Mouse (Mus musculus): ENCODE data around the gene Cradd. TPM values are rescaled to one million over a fixed set of nuclear protein-coding genes. Genes with fewer than 3 reads are reported as not detected.

Cradd gene
- total RNA-seq, 2 experiments from 2014 or later = 10.5 to 12.0 TPM

GRCm38 (mm10) chr10:95191151-95191655, 132.7 kb downstream of the Cradd start:
- intact Hi-C loops (cut with DNase I; ENCODE audit: low total_unique reads) = no loop called here
- DNase-seq = no peak

GRCm38 (mm10) chr10:95189550-95190211, 134.3 kb downstream of the Cradd start:
- no peak for DNase-seq
- intact Hi-C loops (cut with DNase I; ENCODE audit: low total_unique reads) = no loop called here

- intact Hi-C loops (cut with DNase I; ENCODE audit: low total_unique reads) = no loop called here
- DNase-seq = no peak
Measured at GRCm38 (mm10) chr10:95184210-95184609, 139.7 kb downstream of the Cradd start.

- intact Hi-C loops (cut with DNase I; ENCODE audit: low total_unique reads) = no loop called here
- DNase-seq = peak; percentile 79
Measured at GRCm38 (mm10) chr10:95183051-95183450, 140.9 kb downstream of the Cradd start.

GRCm38 (mm10) chr10:95182405-95182804, 141.5 kb downstream of the Cradd start:
- no peak for DNase-seq
- intact Hi-C loops (cut with DNase I; ENCODE audit: low total_unique reads) = no loop called here

DNA sequence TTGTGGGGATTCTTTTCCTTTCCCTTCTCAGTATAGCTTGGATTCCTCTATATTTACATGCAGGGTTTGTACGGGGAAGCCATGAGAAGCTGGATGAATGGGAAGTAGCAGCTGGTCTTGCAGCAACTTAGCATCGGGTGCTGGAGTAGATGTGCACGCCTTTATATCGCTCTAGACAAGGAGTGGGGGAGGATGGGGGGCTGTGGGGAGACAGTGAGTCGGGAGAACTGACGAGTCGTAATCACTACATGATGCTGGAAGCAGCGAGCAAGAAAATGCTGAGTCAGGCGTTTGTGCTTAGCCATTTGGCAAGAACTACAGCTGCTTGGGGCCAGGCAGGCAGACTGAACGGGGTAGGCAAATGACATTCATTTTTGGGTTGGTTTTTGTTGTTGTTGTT, 142.4 kb downstream of the Cradd start:
- intact Hi-C loops (cut with DNase I; ENCODE audit: low total_unique reads) = no loop called here
- peak; percentile 42 for DNase-seq

DNA sequence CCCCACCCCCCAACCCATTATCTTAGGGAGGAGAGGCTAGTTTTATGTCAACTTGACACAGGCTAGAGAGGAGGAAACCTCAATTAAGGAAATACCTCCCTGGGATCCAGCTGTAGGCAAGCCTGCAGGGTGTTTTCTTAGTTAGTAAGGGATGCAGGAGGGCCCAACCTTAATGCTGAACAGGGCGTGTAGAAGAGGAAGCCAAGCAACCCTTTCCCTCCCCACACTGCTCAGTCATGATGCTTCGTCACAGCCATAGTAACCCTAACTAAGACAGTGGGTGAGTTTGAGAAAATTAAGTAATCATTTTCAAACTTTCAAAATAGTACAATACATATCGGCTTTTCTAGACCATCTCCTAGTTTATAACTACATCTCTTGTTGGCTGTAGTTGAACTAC, 143.0 kb downstream of the Cradd start:
- no peak for DNase-seq

DNA sequence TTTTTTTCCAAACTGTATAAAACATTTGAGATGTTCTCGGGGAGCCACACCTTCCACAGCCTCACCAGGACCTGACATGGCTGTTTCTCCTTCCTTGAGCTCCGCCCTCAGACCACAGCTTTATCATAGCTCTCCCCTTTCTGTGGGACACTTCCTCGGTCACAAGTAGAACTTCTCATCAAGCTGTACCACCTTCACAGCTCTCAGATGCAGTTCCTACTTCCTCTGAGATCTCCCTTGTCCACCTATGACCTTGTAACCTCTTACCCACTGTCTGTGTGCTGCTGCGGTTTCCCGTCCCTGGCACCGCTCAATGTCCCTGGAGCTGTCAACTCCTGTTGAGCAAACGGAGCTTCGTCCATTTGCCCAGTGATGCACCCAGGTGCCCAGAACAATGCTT, 143.8 kb downstream of the Cradd start:
- intact Hi-C loops (cut with DNase I; ENCODE audit: low total_unique reads) = no loop called here
- DNase-seq = no peak

More for the DNA sequence above, 143.0 kb downstream of the Cradd start:
- intact Hi-C loops (cut with DNase I; ENCODE audit: low total_unique reads) = no loop called here

- intact Hi-C loops (cut with DNase I; ENCODE audit: low total_unique reads) = no loop called here
- no peak for DNase-seq
Measured at GRCm38 (mm10) chr10:95178785-95179184, 145.1 kb downstream of the Cradd start.

- intact Hi-C loops (cut with DNase I; ENCODE audit: low total_unique reads) = no loop called here
- no peak for DNase-seq
Measured at GRCm38 (mm10) chr10:95175423-95176120, 148.4 kb downstream of the Cradd start.

DNA sequence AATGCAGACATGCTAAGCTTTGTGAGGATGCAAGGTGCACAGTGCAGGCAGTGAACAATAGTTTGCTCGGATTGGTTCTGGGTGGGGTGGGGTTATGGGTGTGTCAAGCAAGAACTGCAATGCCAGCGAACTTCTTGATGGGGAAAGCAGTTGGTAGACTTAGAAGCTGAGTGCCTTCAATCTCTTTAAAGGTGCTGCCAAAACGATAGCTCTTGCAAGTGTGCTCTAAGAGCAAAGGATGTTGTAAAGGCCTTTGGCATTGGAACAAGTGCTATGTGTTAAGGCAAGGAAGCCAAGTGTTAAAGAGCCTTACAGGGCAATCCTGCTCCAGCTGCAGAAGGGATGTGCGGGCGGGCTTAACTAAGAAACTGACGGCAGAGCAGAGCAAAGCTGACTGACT, 149.7 kb downstream of the Cradd start:
- no peak for DNase-seq
- intact Hi-C loops (cut with DNase I; ENCODE audit: low total_unique reads) = no loop called here

DNA sequence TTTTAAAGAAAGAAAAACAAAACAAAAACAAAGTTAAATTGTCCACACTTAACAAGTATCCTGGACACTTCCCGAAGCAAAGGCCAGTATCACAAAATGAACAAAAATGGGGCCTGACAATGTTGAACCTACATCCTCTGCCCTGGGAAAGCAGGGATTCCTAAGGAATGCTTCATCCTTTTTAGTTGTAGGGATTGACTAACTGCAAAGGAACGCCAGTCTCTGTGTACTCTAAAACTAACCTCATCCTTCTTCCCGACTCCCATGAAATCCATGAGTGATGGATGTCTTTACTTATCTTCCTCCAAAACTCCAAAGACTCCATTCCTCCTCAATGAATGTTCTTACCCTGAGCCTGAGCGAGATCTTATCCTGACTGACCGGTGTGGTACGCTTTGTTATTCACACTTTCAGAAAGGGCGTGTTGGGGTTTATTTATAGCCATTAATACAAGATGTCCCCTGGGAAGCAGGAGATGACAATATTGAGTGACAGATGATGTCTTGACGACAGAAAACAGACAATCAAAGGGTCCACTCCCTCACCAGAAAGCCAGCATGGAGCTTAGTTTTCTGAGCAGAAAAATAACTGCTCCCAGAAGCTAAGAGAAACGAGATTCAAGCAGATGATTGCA, 153.1 kb downstream of the Cradd start:
- intact Hi-C loops (cut with DNase I; ENCODE audit: low total_unique reads) = no loop called here

GRCm38 (mm10) chr10:95164949-95165348, 159.0 kb downstream of the Cradd start:
- intact Hi-C loops (cut with DNase I; ENCODE audit: low total_unique reads) = no loop called here
- no peak for DNase-seq

More for the DNA sequence above, 153.1 kb downstream of the Cradd start:
- DNase-seq = no peak

DNA sequence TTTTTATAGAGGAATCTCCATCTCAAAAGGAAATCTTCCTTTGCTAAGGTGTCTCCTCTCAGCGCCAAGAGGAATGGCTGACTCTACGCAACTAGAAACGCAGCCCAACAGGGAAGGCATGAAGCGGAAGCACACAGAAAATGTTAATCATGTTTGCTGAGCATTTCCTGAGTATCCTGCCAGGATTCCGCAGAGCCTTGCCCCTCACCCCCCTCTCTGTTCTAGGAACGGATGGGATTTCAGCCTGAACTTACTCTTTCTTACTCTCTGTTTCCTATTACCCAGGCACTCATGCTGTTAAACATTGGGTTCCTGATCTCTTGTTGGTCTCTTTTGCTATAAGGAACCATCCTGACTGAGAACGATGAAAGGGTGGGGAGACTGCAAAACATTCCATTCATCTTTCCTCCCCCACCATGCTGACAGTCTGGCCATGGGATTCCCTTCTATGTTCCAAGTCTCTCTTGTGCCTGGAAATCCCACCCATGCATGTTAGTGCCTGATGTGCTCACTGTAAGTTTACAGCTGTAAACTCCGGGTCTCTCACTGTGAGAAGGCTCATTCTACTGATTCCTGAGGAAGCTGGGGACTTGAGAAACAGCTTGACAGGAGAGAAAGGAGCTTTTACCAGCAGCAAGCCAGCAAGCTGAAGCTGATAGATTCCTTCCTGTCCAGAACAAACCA, 161.1 kb downstream of the Cradd start:
- DNase-seq = no peak
- intact Hi-C loops (cut with DNase I; ENCODE audit: low total_unique reads) = no loop called here

- intact Hi-C loops (cut with DNase I; ENCODE audit: low total_unique reads) = no loop called here
Measured at GRCm38 (mm10) chr10:95159675-95160256, 164.2 kb downstream of the Cradd start.

DNA sequence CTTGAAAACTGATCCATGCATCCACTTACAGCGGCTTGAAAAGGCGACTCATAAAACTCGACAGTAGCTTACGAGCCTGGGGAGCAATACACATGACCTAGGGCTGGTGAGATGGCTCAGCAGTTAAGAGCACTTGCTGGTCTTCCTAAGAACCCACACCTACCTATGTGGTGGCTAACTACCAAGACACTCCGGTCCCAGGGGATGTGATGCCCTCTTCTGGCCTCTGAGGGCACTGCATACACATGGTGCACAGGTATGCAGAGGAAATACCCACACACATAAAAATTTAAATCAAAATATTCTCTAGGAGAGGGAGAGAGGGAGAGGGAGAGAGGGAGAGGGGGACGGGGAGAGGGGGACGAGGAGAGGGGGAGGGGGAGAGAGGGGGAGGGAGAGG, 167.5 kb downstream of the Cradd start:
- DNase-seq = no peak
- intact Hi-C loops (cut with DNase I; ENCODE audit: low total_unique reads) = no loop called here

More at GRCm38 (mm10) chr10:95159675-95160256, 164.2 kb downstream of the Cradd start:
- no peak for DNase-seq

DNA sequence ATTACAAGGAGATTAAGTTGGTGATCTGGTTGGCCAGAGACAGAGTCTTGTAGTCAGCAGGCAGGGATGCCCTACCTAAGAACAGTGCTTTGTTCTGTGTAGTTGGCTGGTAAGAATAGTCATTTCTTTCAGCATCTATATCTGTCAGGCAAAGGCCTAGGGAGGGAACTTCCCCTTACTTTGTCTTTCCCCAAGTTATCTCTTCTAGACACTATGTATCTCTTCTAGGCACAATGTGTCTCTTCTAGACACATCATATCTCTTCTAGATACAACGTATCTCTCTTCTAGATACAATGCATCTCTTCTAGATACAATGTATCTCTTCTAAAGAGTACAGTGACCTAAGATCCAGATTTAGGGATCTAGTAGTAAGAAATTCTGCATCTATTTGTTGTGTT, 169.3 kb downstream of the Cradd start:
- DNase-seq = no peak
- intact Hi-C loops (cut with DNase I; ENCODE audit: low total_unique reads) = no loop called here

GRCm38 (mm10) chr10:95153224-95153623, 170.7 kb downstream of the Cradd start:
- intact Hi-C loops (cut with DNase I; ENCODE audit: low total_unique reads) = no loop called here

DNA sequence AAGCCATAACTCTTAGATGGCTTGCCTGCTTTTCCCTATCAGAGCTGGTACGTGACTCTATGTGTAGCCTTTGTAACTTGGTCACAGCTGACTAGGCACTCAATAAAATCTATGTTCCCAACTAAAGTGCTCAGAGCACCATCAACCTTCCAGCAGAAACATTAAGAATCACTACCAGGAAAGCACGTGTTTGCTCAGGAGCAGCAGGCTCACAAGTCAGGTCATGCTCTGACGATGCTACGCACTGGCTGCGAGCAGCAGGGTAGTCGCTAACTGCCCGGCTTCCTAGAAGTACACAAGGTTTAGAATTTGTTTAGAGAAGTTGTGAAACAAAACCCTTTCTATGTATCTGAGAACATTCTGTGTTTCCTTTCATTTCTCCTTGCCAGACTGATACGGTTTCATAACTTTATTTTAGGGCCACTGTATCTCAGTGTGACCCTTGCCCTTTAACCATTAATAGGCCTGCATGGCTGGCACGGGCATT, 171.4 kb downstream of the Cradd start:
- no peak for DNase-seq
- intact Hi-C loops (cut with DNase I; ENCODE audit: low total_unique reads) = no loop called here

More at GRCm38 (mm10) chr10:95153224-95153623, 170.7 kb downstream of the Cradd start:
- no peak for DNase-seq
